Mouse (Mus musculus): ENCODE measurements around the gene Suclg2. TPM values are rescaled to one million over a fixed set of nuclear protein-coding genes. Genes with fewer than 3 reads are reported as not detected.

Suclg2 gene
- polyA plus RNA-seq (2015; fragmentation: Nextera tagmentation; extraction: Ambion mirVana): 14.7 and 27.6 TPM in 2 replicates

- Histone ChIP-seq H3K9me3 (replicated peaks) (no peaks in the 10 kb centered on the region), H3K36me3 (no peaks in the 10 kb centered on the region), H3K9ac (replicated peaks) (peak within 1 kb of the TSS; percentile 81), H3K4me2 (peak within 1 kb of the TSS; percentile 87), H3K4me3 (replicated peaks) (peak within 1 kb of the TSS; percentile 92), H3K27me3 (replicated peaks) (no peaks in the 10 kb centered on the region), H3K27ac (replicated peaks) (peak within 1 kb of the TSS; percentile 72), H3K4me1 (peaks cover 9% of the 10 kb centered on the region)
- WGBS: under 1% methylated on average over 62 of the region's 74 CpGs
- ATAC-seq (ENCODE audit: low FRiP score): peak; percentile 89
These were observed at the start of gene Suclg2 for GRCm38 (mm10) chr6:95718031-95718968. TSS of gene Suclg2 (minus strand) at chr6:95718800.

- H3K4me2 ChIP-seq: no peak overlapping the region
- H3K9me3 ChIP-seq (replicated peaks): no peaks in the 10 kb centered on the region
- no peaks in the 10 kb centered on the region for H3K4me1 ChIP-seq
- H3K27me3 ChIP-seq (replicated peaks): no peaks in the 10 kb centered on the region
- 76% methylated on average over 4 of the region's 4 CpGs for WGBS
- no peak overlapping the region for H3K4me3 ChIP-seq (replicated peaks)
- H3K9ac ChIP-seq (replicated peaks): no peak overlapping the region
- H3K36me3 ChIP-seq: no peaks in the 10 kb centered on the region
- H3K27ac ChIP-seq (replicated peaks): no peak overlapping the region
- ATAC-seq (ENCODE audit: low FRiP score): no peak
These were observed 48.0 kb upstream of the Suclg2 start for GRCm38 (mm10) chr6:95766566-95766965.

GRCm38 (mm10) chr6:95759558-95760172 lies 41.1 kb upstream of the Suclg2 start:
- Histone ChIP-seq H3K4me1 (no peaks in the 10 kb centered on the region), H3K9me3 (replicated peaks) (no peaks in the 10 kb centered on the region), H3K36me3 (no peaks in the 10 kb centered on the region), H3K4me2 (no peak overlapping the region), H3K27ac (replicated peaks) (no peak overlapping the region), H3K27me3 (replicated peaks) (no peaks in the 10 kb centered on the region), H3K9ac (replicated peaks) (no peak overlapping the region), H3K4me3 (replicated peaks) (no peak overlapping the region)
- no peak for ATAC-seq (ENCODE audit: low FRiP score)
- 75% methylated on average over 10 of the region's 10 CpGs for WGBS

GRCm38 (mm10) chr6:95742378-95742777 lies 23.8 kb upstream of the Suclg2 start:
- no peak overlapping the region for H3K9ac ChIP-seq (replicated peaks)
- H3K27ac ChIP-seq (replicated peaks): no peak overlapping the region
- no peaks in the 10 kb centered on the region for H3K36me3 ChIP-seq
- no peak for ATAC-seq (ENCODE audit: low FRiP score)
- no peak overlapping the region for H3K4me3 ChIP-seq (replicated peaks)
- peaks cover 4% of the 10 kb centered on the region for H3K4me1 ChIP-seq
- 85% methylated on average over 4 of the region's 4 CpGs for WGBS
- no peaks in the 10 kb centered on the region for H3K9me3 ChIP-seq (replicated peaks)
- H3K27me3 ChIP-seq (replicated peaks): no peaks in the 10 kb centered on the region
- no peak overlapping the region for H3K4me2 ChIP-seq

GRCm38 (mm10) chr6:95731570-95732367 lies 13.2 kb upstream of the Suclg2 start:
- no peak overlapping the region for H3K4me2 ChIP-seq
- no peaks in the 10 kb centered on the region for H3K36me3 ChIP-seq
- H3K9me3 ChIP-seq (replicated peaks): no peaks in the 10 kb centered on the region
- no peaks in the 10 kb centered on the region for H3K27me3 ChIP-seq (replicated peaks)
- no peak for ATAC-seq (ENCODE audit: low FRiP score)
- H3K4me3 ChIP-seq (replicated peaks): no peak overlapping the region
- H3K27ac ChIP-seq (replicated peaks): no peak overlapping the region
- 36% methylated on average over 11 of the region's 11 CpGs for WGBS
- H3K4me1 ChIP-seq: no peaks in the 10 kb centered on the region
- no peak overlapping the region for H3K9ac ChIP-seq (replicated peaks)

- H3K9ac ChIP-seq (replicated peaks): no peak overlapping the region
- no peaks in the 10 kb centered on the region for H3K36me3 ChIP-seq
- no peaks in the 10 kb centered on the region for H3K9me3 ChIP-seq (replicated peaks)
- H3K4me3 ChIP-seq (replicated peaks): no peak overlapping the region
- WGBS: 86% methylated on average over 5 of the region's 5 CpGs
- no peak overlapping the region for H3K27ac ChIP-seq (replicated peaks)
- no peaks in the 10 kb centered on the region for H3K27me3 ChIP-seq (replicated peaks)
- ATAC-seq (ENCODE audit: low FRiP score): no peak
- H3K4me2 ChIP-seq: no peak overlapping the region
- H3K4me1 ChIP-seq: peaks cover 5% of the 10 kb centered on the region; the same call in 1 of the 2 replicates
These were observed 10.8 kb upstream of the Suclg2 start for GRCm38 (mm10) chr6:95729399-95729798.

- no peak overlapping the region for H3K9ac ChIP-seq (replicated peaks)
- WGBS: 49% methylated on average over 6 of the region's 6 CpGs
- H3K27ac ChIP-seq (replicated peaks): no peak overlapping the region
- no peaks in the 10 kb centered on the region for H3K9me3 ChIP-seq (replicated peaks)
- no peak for ATAC-seq (ENCODE audit: low FRiP score)
- H3K36me3 ChIP-seq: no peaks in the 10 kb centered on the region
- no peak overlapping the region for H3K4me2 ChIP-seq
- no peaks in the 10 kb centered on the region for H3K27me3 ChIP-seq (replicated peaks)
- no peak overlapping the region for H3K4me3 ChIP-seq (replicated peaks)
- H3K4me1 ChIP-seq: peaks cover 5% of the 10 kb centered on the region; the same call in 1 of the 2 replicates
These were observed 6.7 kb upstream of the Suclg2 start for GRCm38 (mm10) chr6:95725281-95725680.

- H3K9ac ChIP-seq (replicated peaks): no peak overlapping the region
- no peak overlapping the region for H3K27ac ChIP-seq (replicated peaks)
- no peaks in the 10 kb centered on the region for H3K27me3 ChIP-seq (replicated peaks)
- no peak overlapping the region for H3K4me3 ChIP-seq (replicated peaks)
- no peaks in the 10 kb centered on the region for H3K36me3 ChIP-seq
- no peaks in the 10 kb centered on the region for H3K9me3 ChIP-seq (replicated peaks)
- 63% methylated on average over 6 of the region's 6 CpGs for WGBS
- no peak for ATAC-seq (ENCODE audit: low FRiP score)
- no peak overlapping the region for H3K4me2 ChIP-seq
- peaks cover 10% of the 10 kb centered on the region for H3K4me1 ChIP-seq
These were observed 4.8 kb upstream of the Suclg2 start for GRCm38 (mm10) chr6:95723361-95723760.

GRCm38 (mm10) chr6:95719791-95720190 lies 1.2 kb upstream of the Suclg2 start:
- Histone ChIP-seq H3K4me3 (replicated peaks) (no peak overlapping the region), H3K9me3 (replicated peaks) (no peaks in the 10 kb centered on the region), H3K4me1 (peaks cover 9% of the 10 kb centered on the region), H3K27ac (replicated peaks) (no peak overlapping the region), H3K4me2 (no peak overlapping the region), H3K36me3 (no peaks in the 10 kb centered on the region), H3K9ac (replicated peaks) (no peak overlapping the region), H3K27me3 (replicated peaks) (no peaks in the 10 kb centered on the region)
- WGBS: 88% methylated on average over 3 of the region's 3 CpGs
- ATAC-seq (ENCODE audit: low FRiP score): no peak

- H3K9ac ChIP-seq (replicated peaks): peak overlapping the region; percentile 81
- peak overlapping the region; percentile 92 for H3K4me3 ChIP-seq (replicated peaks)
- no peaks in the 10 kb centered on the region for H3K36me3 ChIP-seq
- no CpG with 5 or more reads among the region's 1 CpGs for WGBS
- no peaks in the 10 kb centered on the region for H3K9me3 ChIP-seq (replicated peaks)
- peaks cover 9% of the 10 kb centered on the region for H3K4me1 ChIP-seq
- ATAC-seq (ENCODE audit: low FRiP score): peak; percentile 46; the same call in 1 of the 2 replicates
- H3K27me3 ChIP-seq (replicated peaks): no peaks in the 10 kb centered on the region
- 0 out of 2 replicates have a peak overlapping the region, but pooled peaks have one; percentile 28 for H3K27ac ChIP-seq (replicated peaks)
- peak overlapping the region; percentile 87 for H3K4me2 ChIP-seq
These were observed 351 bp upstream of the Suclg2 start for GRCm38 (mm10) chr6:95718969-95719333.

GRCm38 (mm10) chr6:95717071-95717470 lies 1.5 kb downstream of the Suclg2 start:
- H3K36me3 ChIP-seq: no peaks in the 10 kb centered on the region
- H3K9me3 ChIP-seq (replicated peaks): no peaks in the 10 kb centered on the region
- no peak overlapping the region for H3K9ac ChIP-seq (replicated peaks)
- H3K4me2 ChIP-seq: no peak overlapping the region
- no peak overlapping the region for H3K27ac ChIP-seq (replicated peaks)
- ATAC-seq (ENCODE audit: low FRiP score): no peak
- H3K4me1 ChIP-seq: peaks cover 9% of the 10 kb centered on the region
- H3K27me3 ChIP-seq (replicated peaks): no peaks in the 10 kb centered on the region
- no peak overlapping the region for H3K4me3 ChIP-seq (replicated peaks)
- 91% methylated on average over 3 of the region's 3 CpGs for WGBS

Data from neural tube, embryonic 15.5 days (tissue).